Mouse (Mus musculus) forelimb bud, embryonic 11.5 days (tissue): ENCODE measurements around the gene Lrrtm3.

Experiments used
- DNase-seq: peaks from one replicate; pipeline ENCODE4 v3.0.0-alpha.2; 2012; ENCODE audit warnings: low read depth, low spot score

Lrrtm3 gene

DNA sequence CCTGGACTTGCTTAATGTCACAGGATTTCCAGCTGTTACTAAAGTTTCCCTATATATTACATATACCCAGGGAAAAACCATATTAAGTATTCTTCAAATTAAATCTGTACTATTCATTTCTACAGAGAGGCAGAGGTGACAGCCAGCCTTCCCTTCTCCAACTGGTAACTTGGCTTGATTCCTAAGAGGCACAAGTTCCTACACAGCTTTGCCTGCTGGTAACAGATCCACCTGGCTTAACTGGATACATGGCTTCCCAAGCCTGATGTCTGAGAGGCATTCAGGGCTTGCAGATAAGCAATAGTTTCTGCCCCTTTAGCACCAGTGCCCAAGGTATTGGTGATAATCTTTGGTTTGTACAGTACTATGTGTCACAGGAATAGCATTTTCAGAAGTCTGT, 190.2 kb downstream of the Lrrtm3 start:
- no peak for DNase-seq

DNA sequence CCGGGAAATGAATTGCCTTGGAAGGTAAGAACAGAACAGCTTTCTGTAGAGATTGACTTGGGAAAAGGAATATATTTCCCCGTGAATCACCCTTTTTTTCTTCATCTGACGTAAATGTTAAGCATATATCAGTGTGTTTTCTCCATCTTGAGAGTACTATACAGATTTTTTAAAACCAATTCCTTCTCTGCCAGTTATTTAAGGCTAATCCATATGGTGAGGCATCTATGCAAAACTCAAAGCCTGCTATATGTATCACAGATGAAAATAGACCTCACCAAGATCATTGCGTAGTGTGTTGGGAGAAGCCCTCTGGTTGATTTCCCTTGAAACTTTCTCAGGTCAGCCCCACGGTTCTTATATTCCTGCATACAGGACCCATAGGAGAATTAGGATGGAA, 195.5 kb downstream of the Lrrtm3 start:
- DNase-seq: no peak

DNA sequence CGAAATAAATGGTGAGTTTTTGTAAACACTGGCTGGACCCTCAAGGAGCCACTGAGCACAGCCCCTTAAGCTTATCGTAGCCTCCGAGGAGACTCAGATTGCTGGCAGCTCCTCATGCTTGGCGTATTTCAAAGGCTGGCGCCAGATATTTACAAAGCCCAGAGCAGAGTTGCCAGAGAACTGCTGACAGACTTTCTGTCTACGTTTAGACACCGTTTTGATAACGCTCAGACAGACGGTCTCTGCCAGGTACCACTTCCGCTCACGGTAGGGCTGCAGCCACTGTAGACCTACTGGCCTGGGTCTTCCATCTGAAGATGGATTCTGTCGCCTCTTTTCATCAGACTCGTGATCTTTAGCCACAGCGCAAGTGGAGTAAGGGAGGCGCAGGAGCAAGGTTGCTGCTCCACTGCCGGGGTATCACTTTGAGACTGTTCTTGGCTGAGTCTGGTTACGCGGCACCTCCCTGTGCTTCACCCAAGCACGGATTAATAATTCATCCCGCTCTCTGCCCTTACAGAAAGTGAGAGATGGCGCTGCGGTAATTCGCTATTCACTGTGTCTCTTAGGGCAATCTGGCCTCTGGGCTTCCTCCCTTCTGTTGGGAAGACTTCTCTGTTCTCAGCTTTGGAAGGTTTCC, 203.5 kb downstream of the Lrrtm3 start:
- no peak for DNase-seq

DNA sequence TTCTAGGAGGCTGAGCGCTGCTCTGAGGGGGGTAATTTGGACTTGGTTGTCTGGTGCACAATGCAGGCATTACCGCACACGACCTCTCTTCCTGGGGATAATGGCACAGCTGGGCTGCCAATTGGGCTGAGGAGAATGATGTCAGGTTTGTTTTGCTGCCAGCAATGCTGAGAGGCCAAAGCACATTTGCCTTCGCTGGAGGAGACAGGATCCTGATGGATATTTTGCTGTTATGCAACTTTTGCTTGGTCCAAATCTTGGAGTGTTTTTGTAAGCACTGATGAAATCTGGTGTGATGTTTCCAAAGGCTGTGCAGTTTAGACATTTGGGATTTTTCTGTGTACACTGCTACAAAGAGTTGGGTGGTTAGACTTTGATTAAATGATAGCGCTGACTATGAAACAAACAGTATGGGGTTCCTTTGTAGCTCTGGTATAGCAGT, 209.6 kb downstream of the Lrrtm3 start:
- DNase-seq: no peak
